Mouse (Mus musculus) left cerebral cortex, adult 9 months (tissue): ENCODE data around the gene Zfp229.
A peak's percentile ranks its signal among the peaks of the same experiment; 100 is the strongest.
"Not testable (repeated sequence)": the region's sequence is repeated elsewhere in the genome, so short reads cannot be mapped to it uniquely, and the experiment has no call there.

Source experiments
- DNase-seq, 2 experiments: peaks; one replicate each; pipeline ENCODE4 v3.0.0; 2022; ENCODE audit warnings: low spot score in 2 of 2

Zfp229 gene

GRCm38 (mm10) chr17:21730495-21730894 is at the start of gene Zfp229:
Gene Zfp229 (plus strand): TSS chr17:21730795.
- not testable (repeated sequence) for DNase-seq

GRCm38 (mm10) chr17:21691560-21691959 is 39.0 kb upstream of the Zfp229 start, which contains the start of gene Gm10226:
Gene Gm10226 (plus strand): TSS chr17:21691860.
- no peak for DNase-seq

GRCm38 (mm10) chr17:21693342-21693741 is 37.3 kb upstream of the Zfp229 start:
- DNase-seq: no peak

- no peak for DNase-seq
Observed at GRCm38 (mm10) chr17:21696073-21696472, 34.5 kb upstream of the Zfp229 start.

- DNase-seq: no peak
Observed at GRCm38 (mm10) chr17:21702281-21703240, 28.0 kb upstream of the Zfp229 start.

GRCm38 (mm10) chr17:21703414-21703813 is 27.2 kb upstream of the Zfp229 start:
- no peak for DNase-seq

GRCm38 (mm10) chr17:21707343-21707996 is 23.1 kb upstream of the Zfp229 start, which contains the start of gene Zfp760:
Gene Zfp760 (plus strand): TSS chr17:21707741.
- DNase-seq: peak; percentile 66 to 83

GRCm38 (mm10) chr17:21708401-21708800 is 22.2 kb upstream of the Zfp229 start:
- DNase-seq: no peak

GRCm38 (mm10) chr17:21733049-21733448 is 2.5 kb downstream of the Zfp229 start:
- DNase-seq: no peak

- DNase-seq: peak; percentile 4 to 49
Observed at GRCm38 (mm10) chr17:21733529-21734031, 3.0 kb downstream of the Zfp229 start.

GRCm38 (mm10) chr17:21752791-21753190 is 22.2 kb downstream of the Zfp229 start:
- no peak for DNase-seq

- no peak for DNase-seq
Observed at GRCm38 (mm10) chr17:21753342-21754208, 23.0 kb downstream of the Zfp229 start.

- no peak for DNase-seq
Observed at GRCm38 (mm10) chr17:21770336-21770735, 39.7 kb downstream of the Zfp229 start.

GRCm38 (mm10) chr17:21792256-21792655 is 61.7 kb downstream of the Zfp229 start:
- no peak for DNase-seq

GRCm38 (mm10) chr17:21801373-21801772 is 70.8 kb downstream of the Zfp229 start:
- not testable (repeated sequence) for DNase-seq
